Mouse (Mus musculus): ENCODE results near the gene Dgkd.

GRCm38 (mm10) chr1:87929730-87930129 lies 76.6 kb downstream of the Dgkd start:
- no peak for TF ChIP-seq HCFC1 (IDR thresholded peaks at IDR 0.05; ENCODE audit: low read depth, low read length)
- TF ChIP-seq CTCF (IDR thresholded peaks at IDR 0.05 in 2 of 3, conservative IDR thresholded peaks at IDR 0.05 in 1 of 3; ENCODE audit: control insufficient read depth in 1 of 3, insufficient read depth in 1 of 3, low read depth in 2 of 3, low read length in 3 of 3, poor library complexity in 1 of 3, severe bottlenecking in 1 of 3): no peak
- TF ChIP-seq TCF12 (IDR thresholded peaks at IDR 0.05; ENCODE audit: low read depth, low read length): no peak
- no peak for TF ChIP-seq USF2 (IDR thresholded peaks at IDR 0.05; ENCODE audit: borderline replicate concordance in 1 of 2, insufficient read depth in 1 of 2, low read depth in 1 of 2, low read length in 2 of 2)
- TF ChIP-seq POLR2A (IDR thresholded peaks at IDR 0.05; ENCODE audit: control insufficient read depth in 1 of 2, insufficient read depth in 1 of 2, low read depth in 1 of 2, low read length in 2 of 2, poor library complexity in 1 of 2): no peak
- no peak for TF ChIP-seq ZNF384 (IDR thresholded peaks at IDR 0.05; ENCODE audit: low read depth, low read length)
- TF ChIP-seq TBP (IDR thresholded peaks at IDR 0.05; ENCODE audit: low read depth, low read length): no peak
- no peak for TF ChIP-seq ZC3H11A (IDR thresholded peaks at IDR 0.05; ENCODE audit: low read depth, low read length)
- no peak for TF ChIP-seq MAFK (IDR thresholded peaks at IDR 0.05; ENCODE audit: borderline replicate concordance, low read depth, low read length)

Measured in MEL (cell line).